Mouse (Mus musculus): ENCODE data around the gene Wnt4.

Gene Wnt4

GRCm38 (mm10) chr4:137308377-137308776 is 31.1 kb downstream of the Wnt4 start:
- DNase-seq, result no peak

GRCm38 (mm10) chr4:137313511-137313910 is 36.2 kb downstream of the Wnt4 start:
- DNase-seq, result no peak

- DNase-seq, result no peak
Measured at GRCm38 (mm10) chr4:137314561-137314960, 37.3 kb downstream of the Wnt4 start.

GRCm38 (mm10) chr4:137315061-137315460 is 37.8 kb downstream of the Wnt4 start:
- DNase-seq, result no peak

GRCm38 (mm10) chr4:137316027-137316770 is 38.9 kb downstream of the Wnt4 start:
- DNase-seq, result no peak

- no peak for DNase-seq
Measured at GRCm38 (mm10) chr4:137324926-137325325, 47.6 kb downstream of the Wnt4 start.

GRCm38 (mm10) chr4:137326494-137326893 is 49.2 kb downstream of the Wnt4 start:
- no peak for DNase-seq

GRCm38 (mm10) chr4:137332051-137332450 is 54.8 kb downstream of the Wnt4 start:
- DNase-seq, result no peak

GRCm38 (mm10) chr4:137336468-137336867 is 59.2 kb downstream of the Wnt4 start:
- DNase-seq, result no peak

GRCm38 (mm10) chr4:137339415-137339814 is 62.1 kb downstream of the Wnt4 start:
- DNase-seq, result no peak

- DNase-seq, result no peak
Measured at GRCm38 (mm10) chr4:137342816-137343215, 65.5 kb downstream of the Wnt4 start.

- DNase-seq, result no peak
Measured at GRCm38 (mm10) chr4:137345112-137345511, 67.8 kb downstream of the Wnt4 start.

GRCm38 (mm10) chr4:137345790-137346189 is 68.5 kb downstream of the Wnt4 start:
- no peak for DNase-seq

All from thymus, postnatal 25 days (tissue).